Comparison of ENCODE assay signal across 8 mouse cellular contexts in the genomic region with DNA sequence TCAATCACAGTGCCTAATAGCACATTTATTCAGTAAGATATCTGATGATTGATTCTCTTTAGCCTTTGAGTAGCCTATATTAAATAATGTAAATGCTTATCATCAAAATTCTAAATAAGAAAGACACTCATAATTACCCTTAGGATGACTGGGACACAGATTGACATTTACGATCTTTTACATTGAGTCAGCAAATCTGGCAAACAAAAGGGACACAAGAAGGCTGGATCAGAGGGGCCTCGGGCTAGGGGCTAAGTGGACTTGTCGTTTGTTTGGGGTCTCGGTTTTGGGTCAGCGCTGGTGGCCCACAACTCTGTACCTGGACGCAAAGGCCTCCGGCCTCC. TPM values are rescaled to one million over a fixed set of nuclear protein-coding genes. Genes with fewer than 3 reads are reported as not detected.
A peak's percentile ranks its signal among the peaks of the same experiment; 100 is the strongest.
DNase-seq lines count a peak whose midpoint lies in the region; ATAC-seq and TF ChIP-seq lines count a peak whose summit lies in the region.

No protein-coding gene starts in this region.

- 0 out of 2 replicates have a peak overlapping the region, but pooled peaks have one; percentile 7 for H3K27ac ChIP-seq in liver, adult 2 months (replicated peaks; ENCODE audit: insufficient read depth, low read depth, low read length)
- H3K27ac ChIP-seq in embryonic facial prominence, embryonic 12.5 days, result peak overlapping the region; percentile 90
- peak overlapping the region; percentile 84 for H3K27ac ChIP-seq in intestine, embryonic 14.5 days (ENCODE audit: low read depth)
- H3K27ac ChIP-seq in neural tube, embryonic 14.5 days (ENCODE audit: low read depth, low read length), result peak overlapping the region; percentile 84

- whole genome bisulfite sequencing in liver, adult 2 months, result 3% methylated on average over 7 of the region's 7 CpGs
- 5% methylated on average over 7 of the region's 7 CpGs for WGBS in embryonic facial prominence, embryonic 12.5 days
- WGBS in intestine, embryonic 14.5 days, result 6% methylated on average over 7 of the region's 7 CpGs
- 3% methylated on average over 7 of the region's 7 CpGs for WGBS in neural tube, embryonic 14.5 days

- no peak for TF ChIP-seq POLR2A in liver, adult 2 months (IDR thresholded peaks at IDR 0.05; ENCODE audit: extremely low read depth, insufficient read depth, low read length)

- no peaks in the 10 kb centered on the region for H3K36me3 ChIP-seq in liver, adult 2 months (ENCODE audit: control insufficient read depth, insufficient read depth, low read length)
- H3K36me3 ChIP-seq in embryonic facial prominence, embryonic 12.5 days, result no peaks in the 10 kb centered on the region
- H3K36me3 ChIP-seq in intestine, embryonic 14.5 days (ENCODE audit: control insufficient read depth, insufficient read depth, low read length), result no peaks in the 10 kb centered on the region
- H3K36me3 ChIP-seq in neural tube, embryonic 14.5 days (ENCODE audit: control insufficient read depth, insufficient read depth, low read length), result no peaks in the 10 kb centered on the region

- no peaks in the 10 kb centered on the region for H3K27me3 ChIP-seq in liver, adult 2 months (ENCODE audit: control insufficient read depth, insufficient read depth, low read length)
- H3K27me3 ChIP-seq in embryonic facial prominence, embryonic 12.5 days, result no peaks in the 10 kb centered on the region
- no peaks in the 10 kb centered on the region for H3K27me3 ChIP-seq in intestine, embryonic 14.5 days (replicated peaks; ENCODE audit: control insufficient read depth, insufficient read depth, low read length)
- H3K27me3 ChIP-seq in neural tube, embryonic 14.5 days (ENCODE audit: control insufficient read depth, insufficient read depth, low read length), result no peaks in the 10 kb centered on the region

- no peak for TF ChIP-seq CTCF in liver, adult 2 months (IDR thresholded peaks at IDR 0.05; ENCODE audit: low read depth, low read length)

- peak overlapping the region; percentile 86 for H3K4me3 ChIP-seq in liver, adult 2 months (ENCODE audit: insufficient read depth, low read depth, low read length)
- H3K4me3 ChIP-seq in embryonic facial prominence, embryonic 12.5 days, result peak overlapping the region; percentile 80
- peak overlapping the region; percentile 67 for H3K4me3 ChIP-seq in intestine, embryonic 14.5 days (ENCODE audit: low read depth, low read length)
- H3K4me3 ChIP-seq in neural tube, embryonic 14.5 days (ENCODE audit: low read depth, low read length), result peak overlapping the region; percentile 83

- H3K4me1 ChIP-seq in liver, adult 2 months (ENCODE audit: control insufficient read depth, insufficient read depth, low read length), result peaks cover 2% of the 10 kb centered on the region
- no peaks in the 10 kb centered on the region for H3K4me1 ChIP-seq in embryonic facial prominence, embryonic 12.5 days
- peaks cover 3% of the 10 kb centered on the region; the same call in 1 of the 2 replicates for H3K4me1 ChIP-seq in intestine, embryonic 14.5 days (replicated peaks; ENCODE audit: control insufficient read depth, insufficient read depth, low read length)
- H3K4me1 ChIP-seq in neural tube, embryonic 14.5 days (ENCODE audit: control insufficient read depth, insufficient read depth, low read length), result 0 out of 2 replicates have a peak, but pooled peaks cover 7% of the 10 kb centered on the region

- peak overlapping the region; percentile 95 for H3K9ac ChIP-seq in liver, adult 2 months (ENCODE audit: low read depth, low read length)
- H3K9ac ChIP-seq in embryonic facial prominence, embryonic 12.5 days, result peak overlapping the region; percentile 98
- H3K9ac ChIP-seq in intestine, embryonic 14.5 days (ENCODE audit: low read length), result peak overlapping the region; percentile 92
- H3K9ac ChIP-seq in neural tube, embryonic 14.5 days (replicated peaks; ENCODE audit: low read depth, low read length), result peak overlapping the region; percentile 99

- peak overlapping the region; percentile 79 for H3K4me2 ChIP-seq in embryonic facial prominence, embryonic 12.5 days (replicated peaks)
- H3K4me2 ChIP-seq in intestine, embryonic 14.5 days (ENCODE audit: low read length), result peak overlapping the region; percentile 81
- H3K4me2 ChIP-seq in neural tube, embryonic 14.5 days (ENCODE audit: low read depth, low read length), result peak overlapping the region; percentile 90

- ATAC-seq in embryonic facial prominence, embryonic 12.5 days (ENCODE audit: insufficient number of reproducible peaks, insufficient read depth, low FRiP score, low TSS enrichment), result no peak
- ATAC-seq in intestine, embryonic 14.5 days (replicated peaks; ENCODE audit: low FRiP score, low TSS enrichment, low read depth), result no peak
- peak; percentile 45 for ATAC-seq in neural tube, embryonic 14.5 days (ENCODE audit: low read depth)

- peak; percentile 6 for DNase-seq in liver, adult 2 months (ENCODE audit: extremely low read depth, low read depth, low spot score)
- no peak for DNase-seq in liver
- no peak for DNase-seq in intestine, embryonic 14.5 days (ENCODE audit: low spot score)
- no peak for DNase-seq in MN1 (ENCODE audit: low spot score)
- no peak for DNase-seq in urinary bladder, postnatal 36 days (ENCODE audit: low spot score in 2 of 2)
- no peak for DNase-seq in spleen, postnatal 36 days (ENCODE audit: low spot score in 2 of 2)

- no peaks in the 10 kb centered on the region for H3K9me3 ChIP-seq in embryonic facial prominence, embryonic 12.5 days
- no peaks in the 10 kb centered on the region for H3K9me3 ChIP-seq in intestine, embryonic 14.5 days (ENCODE audit: control insufficient read depth, low read length)
- no peaks in the 10 kb centered on the region for H3K9me3 ChIP-seq in neural tube, embryonic 14.5 days (ENCODE audit: control insufficient read depth, low read length)

- H3K79me2 ChIP-seq in liver, adult 2 months (ENCODE audit: control insufficient read depth, insufficient read depth, low read length), result no peaks in the 10 kb centered on the region

RNA-seq across cellular contexts. Expression of a gene that starts 0.3 kb away (rescaled TPM):
- 8.9 and 9.6 TPM in 2 replicates for total RNA-seq in liver, adult 2 months (2014; rRNA removed)
- 2.4 and 3.7 TPM in 2 replicates for polyA plus RNA-seq in liver, adult 2 months (2012; rRNA removed)
- polyA plus RNA-seq in embryonic facial prominence, embryonic 12.5 days (2016; fragmentation: Nextera tagmentation; extraction: Ambion mirVana), result 15.8 and 20.8 TPM in 2 replicates
- 19.7 and 23.0 TPM in 2 replicates for polyA plus RNA-seq in intestine, embryonic 14.5 days (2014; fragmentation: Nextera tagmentation; extraction: Ambion mirVana)
- 7.5 and 7.7 TPM in 2 replicates for polyA plus RNA-seq in neural tube, embryonic 14.5 days (2014; fragmentation: Nextera tagmentation; extraction: Ambion mirVana)

RNA-seq across cellular contexts. Expression of a gene that starts 12.2 kb away (rescaled TPM):
- 22.5 and 28.1 TPM in 2 replicates for total RNA-seq in liver, adult 2 months (2014; rRNA removed)
- 9.2 and 10.4 TPM in 2 replicates for polyA plus RNA-seq in liver, adult 2 months (2012; rRNA removed)
- polyA plus RNA-seq in embryonic facial prominence, embryonic 12.5 days (2016; fragmentation: Nextera tagmentation; extraction: Ambion mirVana), result 81.0 and 86.8 TPM in 2 replicates
- 77.9 and 84.9 TPM in 2 replicates for polyA plus RNA-seq in intestine, embryonic 14.5 days (2014; fragmentation: Nextera tagmentation; extraction: Ambion mirVana)
- polyA plus RNA-seq in neural tube, embryonic 14.5 days (2014; fragmentation: Nextera tagmentation; extraction: Ambion mirVana), result 133 and 147 TPM in 2 replicates

Comparison
In these comparisons a context has a peak if more than half of its experiments do, and no peak if none do; other contexts are left out.
1. H3K27ac ChIP-seq: peak in every context shown above with its lines; median percentile 90 in embryonic facial prominence, embryonic 12.5 days; 84 in intestine, embryonic 14.5 days; 84 in neural tube, embryonic 14.5 days; 7 in liver, adult 2 months.